ENCODE assay signal across 10 mouse cellular contexts in genomic region chr16:95303676-95304075, GRCm38 (mm10). TPM values are rescaled to one million over a fixed set of nuclear protein-coding genes. Genes with fewer than 3 reads are reported as not detected.
A peak's percentile ranks its signal among the peaks of the same experiment; 100 is the strongest.
DNase-seq lines count a peak whose midpoint lies in the region; ATAC-seq and TF ChIP-seq lines count a peak whose summit lies in the region.
"Had no signal": no experiment of that assay in that cellular context is flagged by ENCODE, and none has a peak within 500 bp of the region (broad histone marks: within the 10 kb centered on the region; RNA-seq: fewer than 3 reads in every experiment).

No protein-coding gene starts in this region.

- WGBS in kidney, postnatal 0 days = 39% methylated on average over 9 of the region's 9 CpGs
- WGBS in kidney, embryonic 14.5 days = 45% methylated on average over 9 of the region's 9 CpGs
- 23% methylated on average over 9 of the region's 9 CpGs for WGBS in heart, embryonic 14.5 days
- 24% methylated on average over 9 of the region's 9 CpGs for WGBS in liver, postnatal 0 days (ENCODE audit: insufficient replicate concordance)

- no peak overlapping the region for H3K9ac ChIP-seq in kidney, postnatal 0 days (ENCODE audit: low read depth, low read length)
- no peak overlapping the region for H3K9ac ChIP-seq in kidney, embryonic 14.5 days (ENCODE audit: low read depth, low read length)
- H3K9ac ChIP-seq in heart, embryonic 14.5 days (ENCODE audit: low read length) = no peak overlapping the region
- no peak overlapping the region for H3K9ac ChIP-seq in liver, postnatal 0 days (replicated peaks)
- H3K9ac ChIP-seq: hindbrain, embryonic 15.5 days had no signal

- no peak for TF ChIP-seq CTCF in kidney, postnatal 0 days (IDR thresholded peaks at IDR 0.05; ENCODE audit: low read depth)
- TF ChIP-seq CTCF in liver, postnatal 0 days (IDR thresholded peaks at IDR 0.05; ENCODE audit: low read depth) = no peak

- no peak overlapping the region for H3K27ac ChIP-seq in kidney, postnatal 0 days
- no peak overlapping the region for H3K27ac ChIP-seq in kidney, embryonic 14.5 days (ENCODE audit: low read depth, low read length)
- H3K27ac ChIP-seq in heart, embryonic 14.5 days (replicated peaks in 1 of 2; ENCODE audit: control insufficient read depth in 1 of 2, insufficient read depth in 1 of 2, low read depth in 2 of 2, low read length in 2 of 2) = peak overlapping the region; percentile 49 to 59; a peak in 3 of 4 replicates
- H3K27ac ChIP-seq in liver, postnatal 0 days (ENCODE audit: low read depth) = no peak overlapping the region
- H3K27ac ChIP-seq: hindbrain, embryonic 15.5 days had no signal

- H3K27me3 ChIP-seq in kidney, postnatal 0 days (ENCODE audit: insufficient read depth, low read length) = no peaks in the 10 kb centered on the region
- no peaks in the 10 kb centered on the region for H3K27me3 ChIP-seq in kidney, embryonic 14.5 days (ENCODE audit: control insufficient read depth, insufficient read depth, low read length)
- no peaks in the 10 kb centered on the region for H3K27me3 ChIP-seq in heart, embryonic 14.5 days (ENCODE audit: control insufficient read depth, insufficient read depth, low read length)
- no peaks in the 10 kb centered on the region for H3K27me3 ChIP-seq in liver, postnatal 0 days (ENCODE audit: insufficient read depth, low read length)
- H3K27me3 ChIP-seq: hindbrain, embryonic 15.5 days had no signal

- no peak for TF ChIP-seq EP300 in liver, postnatal 0 days (IDR thresholded peaks at IDR 0.05; ENCODE audit: low read depth)

- no peak overlapping the region for H3K4me2 ChIP-seq in kidney, postnatal 0 days (ENCODE audit: low read length)
- no peak overlapping the region for H3K4me2 ChIP-seq in kidney, embryonic 14.5 days (replicated peaks; ENCODE audit: low read depth, low read length)
- H3K4me2 ChIP-seq in heart, embryonic 14.5 days (ENCODE audit: low read length) = no peak overlapping the region
- no peak overlapping the region for H3K4me2 ChIP-seq in liver, postnatal 0 days (ENCODE audit: low read depth, low read length)
- H3K4me2 ChIP-seq: hindbrain, embryonic 15.5 days had no signal

- H3K9me3 ChIP-seq in kidney, postnatal 0 days (replicated peaks; ENCODE audit: low read length) = no peaks in the 10 kb centered on the region
- no peaks in the 10 kb centered on the region for H3K9me3 ChIP-seq in kidney, embryonic 14.5 days (ENCODE audit: control insufficient read depth, low read length)
- 0 out of 2 replicates have a peak, but pooled peaks cover 4% of the 10 kb centered on the region for H3K9me3 ChIP-seq in heart, embryonic 14.5 days (ENCODE audit: control insufficient read depth, low read length)
- no peaks in the 10 kb centered on the region for H3K9me3 ChIP-seq in liver, postnatal 0 days (ENCODE audit: low read length)
- H3K9me3 ChIP-seq: hindbrain, embryonic 15.5 days had no signal

- DNase-seq in kidney, postnatal 0 days (ENCODE audit: low spot score) = peak; percentile 36
- DNase-seq in CD8-positive naive resting alpha-beta T cell, adult 2 months (ENCODE audit: low read depth in 2 of 2, low spot score in 2 of 2) = peak; percentile 12 to 35
- DNase-seq in liver, postnatal 0 days = no peak
- no peak for DNase-seq in Muller cell, postnatal 12 days (ENCODE audit: inconsistent ontology term)
- no peak for DNase-seq in urinary bladder, postnatal 36 days (ENCODE audit: low spot score in 2 of 2)
- no peak for DNase-seq in frontal cortex, postnatal 25 days (ENCODE audit: low spot score in 2 of 2)
- DNase-seq: left cerebral cortex, postnatal 4 days had no signal

- H3K4me3 ChIP-seq in kidney, postnatal 0 days (replicated peaks; ENCODE audit: low read depth, low read length) = no peak overlapping the region
- no peak overlapping the region for H3K4me3 ChIP-seq in kidney, embryonic 14.5 days (ENCODE audit: low read length)
- no peak overlapping the region for H3K4me3 ChIP-seq in heart, embryonic 14.5 days (ENCODE audit: control insufficient read depth in 1 of 2, insufficient read depth in 1 of 2, low read depth in 1 of 2, low read length in 2 of 2)
- no peak overlapping the region for H3K4me3 ChIP-seq in liver, postnatal 0 days (ENCODE audit: low read depth, low read length)
- H3K4me3 ChIP-seq: hindbrain, embryonic 15.5 days had no signal

- no peaks in the 10 kb centered on the region for H3K4me1 ChIP-seq in kidney, postnatal 0 days (replicated peaks; ENCODE audit: insufficient read depth, low read length)
- H3K4me1 ChIP-seq in kidney, embryonic 14.5 days (ENCODE audit: control insufficient read depth, insufficient read depth, low read length) = no peaks in the 10 kb centered on the region
- H3K4me1 ChIP-seq in heart, embryonic 14.5 days (ENCODE audit: control insufficient read depth in 2 of 2, insufficient read depth in 2 of 2, low read length in 2 of 2) = peaks cover 0 to 8% of the 10 kb centered on the region in 2 experiments; a peak in 3 of 4 replicates
- no peaks in the 10 kb centered on the region for H3K4me1 ChIP-seq in liver, postnatal 0 days (ENCODE audit: insufficient read depth)
- H3K4me1 ChIP-seq: hindbrain, embryonic 15.5 days had no signal

- no peaks in the 10 kb centered on the region for H3K36me3 ChIP-seq in kidney, postnatal 0 days (ENCODE audit: insufficient read depth, low read length)
- H3K36me3 ChIP-seq in kidney, embryonic 14.5 days (ENCODE audit: control insufficient read depth, insufficient read depth, low read length) = no peaks in the 10 kb centered on the region
- H3K36me3 ChIP-seq in heart, embryonic 14.5 days (ENCODE audit: control insufficient read depth, insufficient read depth, low read length) = no peaks in the 10 kb centered on the region
- no peaks in the 10 kb centered on the region for H3K36me3 ChIP-seq in liver, postnatal 0 days (replicated peaks; ENCODE audit: insufficient read depth, low read length)
- H3K36me3 ChIP-seq: hindbrain, embryonic 15.5 days had no signal

- no peak for ATAC-seq in kidney, postnatal 0 days (replicated peaks; ENCODE audit: low FRiP score, low read depth)
- ATAC-seq in kidney, embryonic 14.5 days (ENCODE audit: low FRiP score, low TSS enrichment) = no peak
- peak; percentile 57; the same call in 1 of the 2 replicates for ATAC-seq in heart, embryonic 14.5 days (ENCODE audit: insufficient number of reproducible peaks, insufficient read depth, low FRiP score, low read depth)
- ATAC-seq in liver, postnatal 0 days = peak; percentile 45

RNA-seq across cellular contexts. Expression of gene Kcnj15, which starts 46.3 kb away (rescaled TPM):
- 14.7 and 15.9 TPM in 2 replicates for polyA plus RNA-seq in kidney, postnatal 0 days (2015; fragmentation: Nextera tagmentation; extraction: Ambion mirVana)
- polyA plus RNA-seq in kidney, embryonic 14.5 days (2014; fragmentation: Nextera tagmentation; extraction: Ambion mirVana) = 0.41 and 1.3 TPM in 2 replicates
- polyA plus RNA-seq in heart, embryonic 14.5 days (2014; fragmentation: Nextera tagmentation; extraction: Ambion mirVana) = 1.9 and 3.3 TPM in 2 replicates
- 0.07 and 0.25 TPM in 2 replicates for polyA plus RNA-seq in liver, postnatal 0 days (2015; fragmentation: Nextera tagmentation; extraction: Ambion mirVana)

Comparison
In these comparisons a context has a peak if more than half of its experiments do, and no peak if none do; other contexts are left out.
1. ATAC-seq: peak in heart, embryonic 14.5 days (single experiment) and liver, postnatal 0 days (single experiment); none in kidney, postnatal 0 days (single experiment) and kidney, embryonic 14.5 days (single experiment).
2. DNase-seq: peak in kidney, postnatal 0 days (single experiment) and CD8-positive naive resting alpha-beta T cell, adult 2 months (2 of 2); none in liver, postnatal 0 days (single experiment), Muller cell, postnatal 12 days (single experiment), urinary bladder, postnatal 36 days (0 of 2) and frontal cortex, postnatal 25 days (0 of 2).
3. H3K27ac ChIP-seq: peak in heart, embryonic 14.5 days (2 of 2); none in kidney, postnatal 0 days (single experiment), kidney, embryonic 14.5 days (single experiment) and liver, postnatal 0 days (single experiment).